Mouse (Mus musculus): ENCODE measurements at regions not wholly inside any gene's neighbourhood (a gene's known extent, or its start where the extent isn't known, plus 50 kb on each side); places are given as distances from the start of the nearest gene placed in this dataset.

GRCm38 (mm10) chr14:99674399-99674798 is 375.9 kb downstream of the Klf5 start:
- intact Hi-C loops (cut with DNase I), result no loop called here
- no peak for DNase-seq (ENCODE audit: low spot score in 2 of 2)

GRCm38 (mm10) chr14:99687062-99687806 is 388.7 kb downstream of the Klf5 start:
- no peak for DNase-seq (ENCODE audit: low spot score in 2 of 2)
- intact Hi-C loops (cut with DNase I), result no loop called here

GRCm38 (mm10) chr14:99688415-99688814 is 389.9 kb downstream of the Klf5 start:
- DNase-seq (ENCODE audit: low spot score in 2 of 2), result peak in 1 of 2 experiments; percentile 15
- intact Hi-C loops (cut with DNase I), result no loop called here

- no peak for DNase-seq (ENCODE audit: low spot score in 2 of 2)
These were observed 397.8 kb downstream of the Klf5 start for GRCm38 (mm10) chr14:99696301-99696700.

GRCm38 (mm10) chr14:99699545-99699944 is 401.1 kb downstream of the Klf5 start:
- intact Hi-C loops (cut with DNase I), result no loop called here
- DNase-seq (ENCODE audit: low spot score in 2 of 2), result no peak

More at GRCm38 (mm10) chr14:99696301-99696700, 397.8 kb downstream of the Klf5 start:
- intact Hi-C loops (cut with DNase I), result no loop called here

- no peak for DNase-seq (ENCODE audit: low spot score in 2 of 2)
- intact Hi-C loops (cut with DNase I), result no loop called here
These were observed 407.5 kb downstream of the Klf5 start for GRCm38 (mm10) chr14:99706004-99706403.

GRCm38 (mm10) chr14:99708066-99708465 is 409.6 kb downstream of the Klf5 start:
- DNase-seq (ENCODE audit: low spot score in 2 of 2), result no peak
- intact Hi-C loops (cut with DNase I), result no loop called here

GRCm38 (mm10) chr14:99709764-99710163 is 411.3 kb downstream of the Klf5 start:
- DNase-seq (ENCODE audit: low spot score in 2 of 2), result no peak
- intact Hi-C loops (cut with DNase I), result loop anchor here (5.0 to 10.0 kb wide), 2 partner anchors 67 to 565 kb away; no protein-coding TSS in a partner anchor

GRCm38 (mm10) chr14:99710656-99711177 is 412.2 kb downstream of the Klf5 start:
- intact Hi-C loops (cut with DNase I), result loop anchor here (5.0 to 10.0 kb wide), 2 partner anchors 68 to 566 kb away; no protein-coding TSS in a partner anchor
- no peak for DNase-seq (ENCODE audit: low spot score in 2 of 2)

GRCm38 (mm10) chr14:99712624-99713023 is 414.1 kb downstream of the Klf5 start:
- intact Hi-C loops (cut with DNase I), result loop anchor here (5.0 to 10.0 kb wide), 2 partner anchors 70 to 568 kb away; no protein-coding TSS in a partner anchor

GRCm38 (mm10) chr14:99713069-99713830 is 414.8 kb downstream of the Klf5 start:
- intact Hi-C loops (cut with DNase I), result loop anchor here (5.0 to 10.0 kb wide), 2 partner anchors 71 to 568 kb away; no protein-coding TSS in a partner anchor
- no peak for DNase-seq (ENCODE audit: low spot score in 2 of 2)

More at GRCm38 (mm10) chr14:99712624-99713023, 414.1 kb downstream of the Klf5 start:
- DNase-seq (ENCODE audit: low spot score in 2 of 2), result no peak

GRCm38 (mm10) chr14:99733474-99734199 is 435.1 kb downstream of the Klf5 start:
- intact Hi-C loops (cut with DNase I), result no loop called here
- no peak for DNase-seq (ENCODE audit: low spot score in 2 of 2)

- intact Hi-C loops (cut with DNase I), result no loop called here
- no peak for DNase-seq (ENCODE audit: low spot score in 2 of 2)
These were observed 435.7 kb downstream of the Klf5 start for GRCm38 (mm10) chr14:99734200-99734567.

- peak; percentile 33 to 53 for DNase-seq (ENCODE audit: low spot score in 2 of 2)
These were observed 445.3 kb downstream of the Klf5 start for GRCm38 (mm10) chr14:99743625-99744297.

GRCm38 (mm10) chr14:99745209-99745608 is 446.7 kb downstream of the Klf5 start:
- peak in 1 of 2 experiments; percentile 39 for DNase-seq (ENCODE audit: low spot score in 2 of 2)
- intact Hi-C loops (cut with DNase I), result loop anchor here (5.0 kb wide), 1 partner anchor 438 kb away; no protein-coding TSS in a partner anchor

More at GRCm38 (mm10) chr14:99743625-99744297, 445.3 kb downstream of the Klf5 start:
- intact Hi-C loops (cut with DNase I), result no loop called here

- DNase-seq (ENCODE audit: low spot score in 2 of 2), result peak; percentile 24 to 63
- intact Hi-C loops (cut with DNase I), result loop anchor here (5.0 kb wide), 1 partner anchor 441 kb away; no protein-coding TSS in a partner anchor
These were observed 449.7 kb downstream of the Klf5 start for GRCm38 (mm10) chr14:99748166-99748565.

GRCm38 (mm10) chr14:99749308-99750305 is 451.1 kb downstream of the Klf5 start:
- intact Hi-C loops (cut with DNase I), result loop anchor here (5.0 kb wide), 1 partner anchor 442 kb away; no protein-coding TSS in a partner anchor
- DNase-seq (ENCODE audit: low spot score in 2 of 2), result no peak
